Mouse (Mus musculus) olfactory bulb, adult 2 months (tissue): ENCODE data around the gene Cer1.

Experiments
- CTCF ChIP-seq: fragments of 200-500 bp; IDR thresholded peaks from 2 replicates; pipeline ENCODE4 v1.5.1; 2012; ENCODE audit warnings: low read depth, mild to moderate bottlenecking, low read length, moderate library complexity; ENCODE audit not compliant: insufficient read depth
- POLR2A ChIP-seq: fragments of 200-500 bp; IDR thresholded peaks from 2 replicates; pipeline ENCODE4 v1.6.1; 2012; ENCODE audit warnings: mild to moderate bottlenecking, low read depth, low read length, moderate library complexity; ENCODE audit not compliant: insufficient read depth

DNA sequence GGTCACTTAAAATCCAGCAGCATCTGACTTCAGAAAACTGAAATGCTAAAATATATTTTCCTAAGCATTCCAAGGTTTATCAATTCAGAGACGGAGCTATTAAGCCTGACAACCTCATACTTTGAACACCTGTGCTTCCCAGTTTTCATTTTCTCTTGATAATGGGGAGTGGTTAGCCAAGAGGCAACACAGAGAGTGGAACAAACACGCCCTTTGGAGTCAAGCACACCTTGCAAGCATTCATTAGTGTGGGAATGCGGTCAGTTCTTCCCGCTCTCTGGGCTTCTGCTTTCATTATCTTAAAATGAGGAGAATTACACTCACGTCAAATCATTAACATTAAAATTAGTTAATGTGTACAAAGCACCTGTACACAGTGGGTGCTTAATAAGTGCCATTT, 45.1 kb upstream of the Cer1 start:
- TF ChIP-seq CTCF (no peak), POLR2A (no peak)
